Mouse (Mus musculus): ENCODE measurements around the gene Gsc. TPM values are rescaled to one million over a fixed set of nuclear protein-coding genes. Genes with fewer than 3 reads are reported as not detected.

The Gsc gene
- polyA plus RNA-seq (2012; rRNA removed): 0.23 and 0.83 TPM in 2 replicates

DNA sequence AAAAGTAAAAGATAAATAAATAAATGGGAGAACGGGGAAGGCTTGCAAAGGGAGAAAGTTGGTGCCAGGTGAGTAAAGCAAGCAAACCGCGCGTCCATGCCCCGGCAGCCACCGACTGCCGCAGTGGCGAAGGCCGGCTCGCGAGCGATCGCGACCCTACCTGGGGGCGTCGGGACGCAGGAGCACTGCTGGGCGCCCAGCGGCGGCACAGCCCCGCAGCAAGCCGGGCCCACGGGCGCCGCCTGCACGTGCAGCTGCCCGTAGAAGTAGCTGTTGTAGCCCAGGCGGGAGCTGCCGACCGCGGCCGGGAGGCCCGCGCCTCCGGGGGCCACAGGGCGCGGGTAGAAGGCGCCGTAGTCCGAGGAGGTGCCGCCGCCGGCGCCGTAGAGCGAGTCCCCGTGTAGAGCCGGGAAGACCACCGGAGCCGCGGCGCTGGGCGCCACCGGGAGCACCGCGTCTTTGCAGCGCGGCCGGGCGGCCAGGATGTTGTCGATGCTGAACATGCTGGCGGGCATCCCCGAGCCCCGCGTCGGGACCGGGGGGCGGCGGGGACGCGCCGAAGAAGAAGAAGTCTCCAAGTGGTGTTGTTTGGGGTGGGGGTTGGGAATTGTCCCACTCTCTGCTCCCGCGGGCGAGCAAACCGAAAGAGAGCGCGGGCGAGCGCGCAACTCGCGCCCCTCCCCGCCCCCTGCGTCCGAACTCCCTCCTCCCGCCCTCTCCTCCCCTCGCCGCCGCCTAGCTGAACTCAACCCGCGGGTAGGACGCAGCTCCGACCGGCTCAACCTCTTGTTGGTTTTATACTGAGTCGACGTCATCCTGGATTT is at the start of gene Gsc:
Gene Gsc, minus strand, starts transcription at position 730 of the 824 bp plus-strand sequence.

Other genes starting within 250 kb of the Gsc start
- gene Serpina3g, start 237.1 kb downstream of the Gsc start, polyA plus RNA-seq (2012; rRNA removed): 2.0 and 3.6 TPM in 2 replicates
- gene Serpina3i, start 210.2 kb downstream of the Gsc start, polyA plus RNA-seq (2012; rRNA removed): 0.12 and 0.47 TPM in 2 replicates
- not detected in 2 replicates for gene Serpina3j, start 158.8 kb downstream of the Gsc start, polyA plus RNA-seq (2012; rRNA removed)
- gene Serpina3k, start 134.8 kb downstream of the Gsc start, polyA plus RNA-seq (2012; rRNA removed): 1.1 TPM in 1 of 2 replicates, not detected in the other
- gene Serpina3m, start 134.8 kb downstream of the Gsc start, polyA plus RNA-seq (2012; rRNA removed): 0.05 and 5.7 TPM in 2 replicates
- 3.4 and 74.3 TPM in 2 replicates for gene Serpina3n, start 66.6 kb downstream of the Gsc start, polyA plus RNA-seq (2012; rRNA removed)

All from central nervous system, embryonic 18 days (tissue).